Mouse (Mus musculus) liver, embryonic 16.5 days (tissue): ENCODE results near the gene Pde1c. TPM values are rescaled to one million over a fixed set of nuclear protein-coding genes. Genes with fewer than 3 reads are reported as not detected.
A peak's percentile ranks its signal among the peaks of the same experiment; 100 is the strongest.

Experiments used
- ATAC-seq: fragments of 200-750 bp; cut with Nextera tagmentation; 2 replicates; pipeline ENCODE4 v1.8.0; 2017; ENCODE audit warnings: low read depth, mild to moderate bottlenecking, moderate number of reproducible peaks, moderate library complexity
- H3K27ac ChIP-seq: fragments of 300-500 bp; sonication (generic); 2 replicates; pipeline ENCODE4 v1.5.1; 2014; ENCODE audit warnings: mild to moderate bottlenecking, low read length
- H3K27me3 ChIP-seq: fragments of 300-500 bp; sonication (generic); 2 replicates; pipeline ENCODE4 v1.6.1; 2014; ENCODE audit warnings: low read depth, low read length, mixed read lengths; ENCODE audit not compliant: control insufficient read depth, insufficient read depth
- H3K36me3 ChIP-seq: fragments of 300-500 bp; sonication (generic); 2 replicates; pipeline ENCODE4 v1.6.1; 2014; ENCODE audit warnings: mild to moderate bottlenecking; ENCODE audit not compliant: control insufficient read depth, insufficient read depth
- H3K4me1 ChIP-seq: fragments of 300-500 bp; sonication (generic); 2 replicates; pipeline ENCODE4 v1.6.1; 2014; ENCODE audit warnings: low read depth, low read length, mixed read lengths; ENCODE audit not compliant: control insufficient read depth
- H3K4me2 ChIP-seq: fragments of 300-500 bp; sonication (generic); 2 replicates; pipeline ENCODE4 v1.6.1; 2014; ENCODE audit warnings: low read depth, low read length, mixed read lengths
- H3K4me3 ChIP-seq: fragments of 300-500 bp; sonication (generic); 2 replicates; pipeline ENCODE4 v1.5.1; 2014; ENCODE audit warnings: low read depth, mild to moderate bottlenecking, low read length
- H3K9ac ChIP-seq: fragments of 300-500 bp; sonication (generic); 2 replicates; pipeline ENCODE4 v1.6.1; 2014; ENCODE audit warnings: low read depth, low read length
- H3K9me3 ChIP-seq: fragments of 300-500 bp; sonication (generic); replicated peaks from 2 replicates; pipeline ENCODE4 v1.6.1; 2016; ENCODE audit warnings: low read length; ENCODE audit not compliant: control insufficient read depth
- WGBS: fragments of 180-500 bp; shearing (Covaris S2); extraction: QIAGEN DNeasy Blood & Tissue Kit; methylation state at CpG from one replicate; pipeline ENCODE4 v1.1.7; 2014; ENCODE audit not compliant: insufficient replicate concordance; 5-methylcytosine and 5-hydroxymethylcytosine counted together
- polyA plus RNA-seq: library from polyadenylated mRNA; unstranded; fragments of >200 nt; fragmentation: Nextera tagmentation; extraction: Ambion mirVana; gene quantifications from 2 replicates; pipeline ENCODE4 v1.2.1, GENCODE M21; 2015

The Pde1c gene
- polyA plus RNA-seq, 1 experiment from 2014 or later: 0.44 TPM

DNA sequence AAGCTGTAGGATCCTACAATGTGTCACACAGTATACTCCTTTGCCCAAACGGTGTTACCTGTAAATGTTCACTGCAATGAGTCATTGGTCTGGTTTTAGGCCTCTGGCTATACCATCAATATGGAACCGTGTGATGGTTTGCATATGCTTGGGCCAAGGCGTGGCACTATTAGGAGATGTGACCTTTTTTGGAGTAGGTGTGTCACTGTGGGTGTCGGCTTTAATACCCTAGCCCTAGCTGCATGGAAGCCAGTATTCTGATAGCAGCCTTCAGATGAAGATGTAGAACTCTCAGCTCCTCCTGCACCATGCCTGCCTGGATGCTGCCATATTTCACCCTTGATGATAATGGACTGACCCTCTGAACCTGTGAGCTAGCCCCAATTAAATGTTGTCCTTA is 304.4 kb downstream of the Pde1c start:
- Histone ChIP-seq H3K27me3 (no peaks in the 10 kb centered on the region), H3K9ac (no peak overlapping the region)
- no peak for ATAC-seq

DNA sequence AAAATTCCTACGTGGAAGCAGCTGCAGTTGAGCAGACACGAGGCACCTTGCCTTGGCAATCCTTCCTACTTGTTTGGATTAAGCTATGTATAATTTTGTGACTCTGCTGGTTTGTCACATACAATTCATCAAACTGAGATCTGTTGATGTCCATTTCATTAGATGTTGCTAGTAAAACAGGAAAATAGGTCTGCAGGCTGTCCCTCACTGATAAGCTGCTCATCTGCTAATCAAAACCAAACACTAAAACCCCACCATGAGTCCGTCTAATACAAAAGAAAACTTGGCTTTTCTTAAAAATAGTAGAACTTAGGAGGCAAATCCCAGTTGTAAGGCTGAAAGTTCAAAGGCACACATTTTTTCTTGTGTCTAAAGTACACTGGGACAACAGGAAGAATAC is 308.8 kb downstream of the Pde1c start:
- H3K27me3 ChIP-seq: no peaks in the 10 kb centered on the region
- H3K4me3 ChIP-seq: no peak overlapping the region
- peak overlapping the region; percentile 9; the same call in 1 of the 2 replicates for H3K4me2 ChIP-seq
- H3K4me1 ChIP-seq: peaks cover 6% of the 10 kb centered on the region
- no peak overlapping the region for H3K9ac ChIP-seq
- no peaks in the 10 kb centered on the region for H3K9me3 ChIP-seq
- no peaks in the 10 kb centered on the region for H3K36me3 ChIP-seq
- ATAC-seq: peak; percentile 55
- 23% methylated on average over 3 of the region's 3 CpGs for WGBS
- H3K27ac ChIP-seq: no peak overlapping the region

More for the DNA sequence above, 304.4 kb downstream of the Pde1c start:
- H3K9me3 ChIP-seq: no peaks in the 10 kb centered on the region
- H3K36me3 ChIP-seq: no peaks in the 10 kb centered on the region
- no peak overlapping the region for H3K27ac ChIP-seq
- H3K4me3 ChIP-seq: no peak overlapping the region
- peaks cover 6% of the 10 kb centered on the region for H3K4me1 ChIP-seq
- WGBS: 62% methylated on average over 4 of the region's 4 CpGs
- no peak overlapping the region for H3K4me2 ChIP-seq

DNA sequence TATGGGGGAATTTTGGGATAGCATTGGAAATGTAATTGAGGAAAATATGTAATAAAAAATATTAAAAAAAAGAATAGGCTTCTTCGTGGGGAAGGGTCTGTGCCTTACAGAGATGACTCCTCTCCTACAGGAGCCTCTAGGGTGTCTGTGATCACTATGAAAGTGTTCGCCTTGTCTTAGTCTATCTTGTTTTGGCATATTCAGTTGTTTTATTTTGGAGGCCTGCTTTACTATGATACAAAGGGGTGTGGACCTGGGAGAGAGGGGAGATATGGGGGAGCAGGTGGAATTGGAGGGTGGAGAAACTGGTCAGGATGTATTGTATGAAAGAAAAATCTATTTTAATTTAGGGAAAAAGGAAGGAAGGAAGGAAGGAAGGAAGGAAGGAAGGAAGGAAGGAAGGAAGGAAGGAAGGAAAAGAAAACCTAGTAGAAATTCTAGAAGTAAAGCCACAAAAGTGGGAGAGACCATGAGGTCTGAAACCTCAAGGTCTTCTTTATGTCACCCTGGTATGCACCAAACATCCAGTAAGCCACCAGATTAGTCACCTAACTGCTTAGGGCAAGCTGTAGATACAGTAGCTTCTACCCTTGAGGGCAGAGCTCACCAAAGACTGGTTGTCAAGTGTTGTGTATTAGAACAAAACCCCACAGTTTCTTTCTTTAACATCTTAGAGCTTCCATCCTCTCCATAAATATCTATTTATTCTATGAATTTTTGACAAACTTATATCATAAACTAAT is 311.2 kb downstream of the Pde1c start:
- peak; percentile 79 for ATAC-seq
- no peaks in the 10 kb centered on the region for H3K27me3 ChIP-seq
- 34% methylated on average over 2 of the region's 2 CpGs for WGBS
- H3K4me1 ChIP-seq: peaks cover 6% of the 10 kb centered on the region
- H3K4me2 ChIP-seq: no peak overlapping the region
- H3K9me3 ChIP-seq: no peaks in the 10 kb centered on the region
- no peak overlapping the region for H3K9ac ChIP-seq
- no peak overlapping the region for H3K4me3 ChIP-seq
- no peak overlapping the region for H3K27ac ChIP-seq
- no peaks in the 10 kb centered on the region for H3K36me3 ChIP-seq

DNA sequence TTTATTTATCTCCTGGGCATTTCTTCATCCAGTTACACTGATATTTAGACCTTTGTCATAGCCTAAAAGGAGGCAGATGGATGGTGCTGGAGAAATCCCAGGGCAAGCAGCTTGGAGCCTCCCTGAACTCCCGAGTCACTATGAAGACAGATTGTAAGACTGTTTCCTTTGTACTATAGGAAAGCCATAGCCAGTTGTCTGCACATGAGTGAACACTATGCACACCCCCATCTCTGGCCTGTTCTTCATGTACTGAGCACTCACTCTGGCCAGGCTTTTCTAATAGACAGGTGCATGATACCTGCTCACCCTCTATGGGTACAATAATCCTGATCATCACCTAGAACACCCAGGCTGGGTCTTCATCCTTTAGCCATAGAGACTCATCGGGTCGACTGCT is 318.8 kb downstream of the Pde1c start:
- no peak overlapping the region for H3K4me2 ChIP-seq
- no peak overlapping the region for H3K27ac ChIP-seq
- H3K27me3 ChIP-seq: no peaks in the 10 kb centered on the region
- ATAC-seq: no peak
- H3K4me1 ChIP-seq: no peaks in the 10 kb centered on the region
- no peak overlapping the region for H3K4me3 ChIP-seq
- no peak overlapping the region for H3K9ac ChIP-seq
- H3K36me3 ChIP-seq: no peaks in the 10 kb centered on the region
- no peaks in the 10 kb centered on the region for H3K9me3 ChIP-seq
- WGBS: 66% methylated on average over 3 of the region's 3 CpGs

DNA sequence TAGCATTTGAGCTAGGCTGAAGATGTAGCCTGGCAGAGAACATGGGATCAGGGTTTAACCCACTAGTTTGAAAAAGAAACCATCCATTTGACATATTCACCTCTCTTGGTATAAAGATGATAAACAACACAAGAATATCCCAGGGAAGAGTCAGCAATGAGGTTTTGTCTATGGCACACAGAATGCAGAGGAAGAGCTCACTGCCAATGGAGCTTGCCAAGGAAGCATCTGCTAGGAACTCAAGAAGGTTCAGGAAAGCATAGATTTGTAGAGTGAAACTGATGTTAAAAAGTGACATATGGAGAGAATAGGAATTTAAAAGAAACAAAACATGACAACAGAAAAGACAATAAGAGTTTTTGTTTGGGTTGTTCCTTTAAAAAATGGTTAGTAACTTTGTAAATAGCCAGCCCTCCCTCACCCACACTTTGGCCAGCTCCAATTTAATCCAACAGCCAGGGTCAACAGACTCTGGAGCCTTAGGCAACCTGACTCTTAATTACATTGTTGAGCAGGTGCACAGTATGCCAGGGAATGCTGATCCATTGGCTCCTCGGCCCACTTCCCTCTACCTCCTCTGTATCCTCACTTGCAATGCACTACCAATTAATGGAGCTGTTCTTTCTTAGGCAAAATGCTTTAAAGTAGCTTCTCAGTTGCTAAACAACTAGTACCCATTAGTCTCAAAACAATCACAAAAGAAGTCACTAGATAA is 377.3 kb downstream of the Pde1c start:
- no peaks in the 10 kb centered on the region for H3K4me1 ChIP-seq
- no peaks in the 10 kb centered on the region for H3K27me3 ChIP-seq
- no peak for ATAC-seq
- no peaks in the 10 kb centered on the region for H3K9me3 ChIP-seq
- H3K4me2 ChIP-seq: no peak overlapping the region
- 41% methylated on average over 1 of the region's 1 CpGs for WGBS
- no peaks in the 10 kb centered on the region for H3K36me3 ChIP-seq
- H3K9ac ChIP-seq: no peak overlapping the region
- no peak overlapping the region for H3K27ac ChIP-seq
- no peak overlapping the region for H3K4me3 ChIP-seq

DNA sequence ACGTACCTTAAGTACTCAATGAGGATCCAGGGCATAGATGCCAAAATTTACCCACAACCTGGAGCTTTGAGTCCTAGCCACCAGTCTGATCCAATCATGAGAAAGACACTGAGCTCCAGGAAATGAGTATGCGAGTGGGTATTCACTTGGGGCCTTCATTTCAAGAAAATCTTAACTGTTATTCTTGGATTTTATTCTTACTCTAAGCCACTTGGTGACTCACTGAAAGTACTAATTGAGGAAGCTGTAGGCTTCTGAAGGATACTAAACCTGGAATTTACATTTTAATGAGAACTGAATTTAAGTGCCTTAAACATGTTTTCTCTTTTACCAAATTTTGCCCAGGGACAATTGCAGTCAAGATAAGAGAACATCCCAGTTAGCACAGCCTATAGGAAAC is 392.4 kb downstream of the Pde1c start:
- Histone ChIP-seq H3K27me3 (no peaks in the 10 kb centered on the region), H3K4me2 (no peak overlapping the region), H3K9ac (no peak overlapping the region), H3K4me3 (no peak overlapping the region), H3K9me3 (no peaks in the 10 kb centered on the region), H3K27ac (no peak overlapping the region), H3K36me3 (no peaks in the 10 kb centered on the region), H3K4me1 (no peaks in the 10 kb centered on the region)
- no peak for ATAC-seq
- WGBS: 58% methylated on average over 2 of the region's 2 CpGs

DNA sequence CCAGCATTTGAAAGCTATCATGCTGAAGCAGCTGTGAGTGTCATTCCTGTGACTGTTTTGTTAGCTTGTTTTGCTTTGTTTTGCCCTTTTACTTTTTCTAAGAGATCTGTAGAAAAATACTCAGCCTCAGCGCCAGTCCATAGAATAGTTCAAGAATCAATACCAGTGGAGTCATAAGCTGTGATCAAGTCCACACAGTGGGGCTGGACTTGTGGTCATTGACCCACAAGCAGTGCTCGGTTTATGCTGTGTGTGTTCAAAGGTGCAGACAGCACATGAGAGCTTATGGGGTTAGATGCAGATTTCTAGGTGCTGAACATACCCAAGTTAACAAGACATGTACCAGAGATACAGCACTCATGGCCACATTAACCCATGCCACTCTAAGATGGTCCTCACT is 396.7 kb downstream of the Pde1c start:
- Histone ChIP-seq H3K4me1 (no peaks in the 10 kb centered on the region), H3K27me3 (no peaks in the 10 kb centered on the region), H3K36me3 (no peaks in the 10 kb centered on the region), H3K4me2 (no peak overlapping the region), H3K9ac (no peak overlapping the region), H3K27ac (no peak overlapping the region), H3K9me3 (no peaks in the 10 kb centered on the region), H3K4me3 (no peak overlapping the region)
- ATAC-seq: no peak
- WGBS: 46% methylated on average over 2 of the region's 2 CpGs

DNA sequence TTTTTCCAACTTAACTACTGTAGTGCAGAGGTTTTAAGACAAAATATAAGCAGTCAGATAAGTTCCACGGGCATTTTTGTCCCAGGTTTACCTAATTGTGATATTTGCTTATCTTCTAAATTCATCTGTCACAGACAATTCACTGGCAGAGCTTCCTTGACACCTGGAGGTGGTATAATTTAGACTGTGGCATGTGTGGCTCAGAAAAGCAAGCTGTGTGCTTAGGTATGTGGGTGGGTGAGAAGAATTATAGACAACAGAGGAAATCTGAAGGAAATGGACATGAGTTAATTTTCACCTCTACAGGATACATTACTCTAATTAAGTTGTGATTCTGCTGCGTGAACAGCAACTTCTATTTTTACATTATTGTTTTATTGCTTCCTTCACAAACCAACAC is 400.2 kb downstream of the Pde1c start:
- Histone ChIP-seq H3K27me3 (no peaks in the 10 kb centered on the region), H3K4me2 (no peak overlapping the region), H3K9me3 (no peaks in the 10 kb centered on the region), H3K4me1 (no peaks in the 10 kb centered on the region), H3K9ac (no peak overlapping the region), H3K4me3 (no peak overlapping the region), H3K27ac (no peak overlapping the region), H3K36me3 (no peaks in the 10 kb centered on the region)
- 50% methylated on average over 2 of the region's 2 CpGs for WGBS
- no peak for ATAC-seq

DNA sequence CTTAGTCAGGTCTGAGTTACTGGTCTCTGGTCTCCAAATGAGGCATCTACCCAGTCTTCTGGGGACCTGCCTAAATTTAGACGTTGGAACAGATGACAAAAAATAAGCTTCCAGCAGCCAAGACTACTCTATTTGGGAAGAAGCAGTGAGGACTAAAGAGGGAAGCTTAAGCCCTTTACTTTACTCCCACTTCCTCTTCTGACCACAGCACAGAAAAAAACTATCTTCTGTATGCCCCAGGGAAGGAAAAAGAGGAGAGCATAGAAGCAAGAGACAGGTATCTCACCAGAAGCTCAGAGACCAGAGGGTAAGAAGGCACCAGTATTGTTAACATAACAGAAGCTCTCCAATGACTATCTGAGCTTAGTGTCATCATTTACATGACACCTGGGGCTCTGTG is 410.7 kb downstream of the Pde1c start:
- 8% methylated on average over 1 of the region's 1 CpGs for WGBS
- Histone ChIP-seq H3K9me3 (no peaks in the 10 kb centered on the region), H3K9ac (no peak overlapping the region), H3K4me2 (no peak overlapping the region), H3K27ac (no peak overlapping the region), H3K36me3 (no peaks in the 10 kb centered on the region), H3K27me3 (no peaks in the 10 kb centered on the region), H3K4me1 (no peaks in the 10 kb centered on the region), H3K4me3 (no peak overlapping the region)
- no peak for ATAC-seq
